Mouse (Mus musculus): ENCODE data around the gene Ccl22.

DNA sequence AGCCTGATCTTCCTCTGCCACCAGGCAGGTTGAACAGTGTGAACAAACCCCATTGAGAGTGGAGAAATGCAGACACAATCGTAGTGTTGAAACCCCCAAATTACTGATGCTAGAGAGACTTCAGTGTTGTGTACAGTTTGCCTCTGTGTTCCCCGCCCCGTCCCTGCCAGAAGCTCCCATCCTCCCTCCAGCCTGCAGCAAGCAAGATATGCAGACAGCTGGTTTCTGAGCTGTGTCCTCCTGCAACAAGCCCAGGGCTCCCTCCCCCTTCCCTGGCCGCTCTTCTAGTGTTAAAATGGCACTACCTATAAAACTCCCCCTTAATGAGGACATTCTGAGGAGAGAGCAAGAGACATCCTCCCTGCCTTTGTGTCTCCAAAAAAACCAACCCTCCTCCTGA, 16.1 kb upstream of the Ccl22 start:
- TF ChIP-seq CTCF (IDR thresholded peaks at IDR 0.05 in 2 of 3, conservative IDR thresholded peaks at IDR 0.05 in 1 of 3; ENCODE audit: control insufficient read depth in 1 of 3, insufficient read depth in 1 of 3, low read depth in 2 of 3, low read length in 3 of 3, poor library complexity in 1 of 3, severe bottlenecking in 1 of 3), result no peak
- TF ChIP-seq TCF12 (IDR thresholded peaks at IDR 0.05; ENCODE audit: low read depth, low read length), result no peak
- no peak for TF ChIP-seq NELFE (IDR thresholded peaks at IDR 0.05; ENCODE audit: low read depth, low read length)
- no peak for TF ChIP-seq JUND (IDR thresholded peaks at IDR 0.05; ENCODE audit: low read depth, low read length)
- no peak for TF ChIP-seq MAZ (IDR thresholded peaks at IDR 0.05; ENCODE audit: low read depth, low read length)
- no peak for TF ChIP-seq TBP (IDR thresholded peaks at IDR 0.05; ENCODE audit: low read depth, low read length)

Measured in MEL (cell line).